Mouse (Mus musculus) brain, embryonic 14.5 days (tissue): Measurements from ENCODE around the gene Dhrs4.

Experiments used
- CTCF ChIP-seq: fragments of 200-500 bp; IDR thresholded peaks from 2 replicates; pipeline ENCODE4 v1.5.1; 2012; ENCODE audit warnings: inconsistent platforms, mild to moderate bottlenecking, moderate library complexity, borderline replicate concordance; ENCODE audit not compliant: insufficient read depth, insufficient read length; ENCODE audit errors: extremely low read depth
- POLR2A ChIP-seq: fragments of 200-500 bp; IDR thresholded peaks from 2 replicates; pipeline ENCODE4 v1.6.1; 2012; ENCODE audit warnings: mild to moderate bottlenecking, inconsistent platforms, borderline replicate concordance; ENCODE audit not compliant: poor library complexity, insufficient read depth, insufficient read length, severe bottlenecking; ENCODE audit errors: extremely low read depth

DNA sequence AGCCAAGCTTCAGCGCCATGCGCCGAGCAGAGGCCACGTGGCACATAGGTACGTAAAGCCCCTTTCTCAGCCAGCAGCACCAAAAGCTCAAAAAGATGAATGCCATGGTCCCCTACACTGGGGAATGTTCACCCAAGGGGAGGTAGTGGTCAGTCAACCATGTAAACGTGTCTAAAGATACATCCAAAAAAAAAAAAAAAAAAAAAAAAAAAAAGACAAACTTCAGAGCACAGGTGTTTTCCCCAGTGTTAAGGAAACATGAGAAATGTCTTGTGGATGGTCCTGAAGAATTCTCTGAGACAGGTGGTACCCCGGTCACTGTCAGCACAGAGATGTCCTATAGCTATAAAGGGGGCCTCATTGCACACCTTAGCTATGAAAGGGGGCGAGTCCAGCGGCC lies 27.1 kb downstream of the Dhrs4 start:
- TF ChIP-seq CTCF = no peak
- TF ChIP-seq POLR2A = no peak
